In genomic region chr2:165811536-165811935, GRCm38 (mm10) we compare ENCODE assay signal across 9 mouse cellular contexts.
DNase-seq lines count a peak whose midpoint lies in the region; ATAC-seq and TF ChIP-seq lines count a peak whose summit lies in the region.
"Had no signal": no experiment of that assay in that cellular context is flagged by ENCODE, and none has a peak within 500 bp of the region (broad histone marks: within the 10 kb centered on the region; RNA-seq: fewer than 3 reads in every experiment).

No protein-coding gene starts in this region.

- peak; percentile 78 for DNase-seq in hindbrain, postnatal 0 days (ENCODE audit: low spot score)
- no peak for DNase-seq in hindbrain, embryonic 14.5 days (ENCODE audit: low spot score)
- DNase-seq in CD8-positive naive resting alpha-beta T cell, adult 2 months (ENCODE audit: low read depth in 2 of 2, low spot score in 2 of 2): peak; percentile 28 to 53
- no peak for DNase-seq in Patski (ENCODE audit: low read depth, low spot score)
- DNase-seq in forelimb bud, embryonic 11.5 days (ENCODE audit: low read depth, low spot score): peak; percentile 35
- peak; percentile 58 to 69 for DNase-seq in layer of hippocampus, postnatal 10 days (ENCODE audit: low spot score in 2 of 2)
- peak; percentile 66 for DNase-seq in right cerebral cortex, postnatal 14 days
- no peak for DNase-seq in Muller cell, postnatal 12 days (ENCODE audit: inconsistent ontology term)

- TF ChIP-seq CTCF in hindbrain, postnatal 0 days (IDR thresholded peaks at IDR 0.05; ENCODE audit: low read depth): peak; percentile 97
- peak; percentile 96 for TF ChIP-seq CTCF in Patski (IDR thresholded peaks at IDR 0.05)

- no peaks in the 10 kb centered on the region for H3K4me1 ChIP-seq in hindbrain, postnatal 0 days (ENCODE audit: insufficient read depth, low read length)
- H3K4me1 ChIP-seq in hindbrain, embryonic 14.5 days (replicated peaks; ENCODE audit: control insufficient read depth, insufficient read depth, low read length): no peaks in the 10 kb centered on the region; the same call in 1 of the 2 replicates
- H3K4me1 ChIP-seq: embryonic facial prominence, embryonic 13.5 days had no signal

- no peaks in the 10 kb centered on the region for H3K9me3 ChIP-seq in hindbrain, postnatal 0 days (ENCODE audit: low read length)
- H3K9me3 ChIP-seq in hindbrain, embryonic 14.5 days (ENCODE audit: control insufficient read depth, low read length): no peaks in the 10 kb centered on the region
- H3K9me3 ChIP-seq: embryonic facial prominence, embryonic 13.5 days had no signal

- WGBS in hindbrain, postnatal 0 days: 66% methylated on average over 5 of the region's 5 CpGs
- WGBS in hindbrain, embryonic 14.5 days: 69% methylated on average over 5 of the region's 5 CpGs

- H3K4me3 ChIP-seq in hindbrain, postnatal 0 days (ENCODE audit: low read length): no peak overlapping the region
- no peak overlapping the region for H3K4me3 ChIP-seq in hindbrain, embryonic 14.5 days (replicated peaks; ENCODE audit: low read length)
- H3K4me3 ChIP-seq: embryonic facial prominence, embryonic 13.5 days had no signal

- H3K27me3 ChIP-seq in hindbrain, postnatal 0 days (ENCODE audit: insufficient read depth, low read length): no peaks in the 10 kb centered on the region
- no peaks in the 10 kb centered on the region for H3K27me3 ChIP-seq in hindbrain, embryonic 14.5 days (ENCODE audit: control insufficient read depth, insufficient read depth, low read length)
- H3K27me3 ChIP-seq in Patski: no peaks in the 10 kb centered on the region
- H3K27me3 ChIP-seq: embryonic facial prominence, embryonic 13.5 days had no signal

- POLR2A ChIA-PET in Patski (lab: Charles Lee): no interaction called here

- no peak overlapping the region for H3K9ac ChIP-seq in hindbrain, postnatal 0 days (replicated peaks; ENCODE audit: low read length)
- H3K9ac ChIP-seq in hindbrain, embryonic 14.5 days: no peak overlapping the region
- H3K9ac ChIP-seq: embryonic facial prominence, embryonic 13.5 days had no signal

- CTCF ChIA-PET in Patski (lab: Charles Lee): interaction anchor here (1.3 kb wide), 1 partner anchor 8 kb away, joined by 6 read pairs; no protein-coding TSS in a partner anchor

- no peak overlapping the region for H3K4me2 ChIP-seq in hindbrain, postnatal 0 days (ENCODE audit: low read depth, low read length)
- H3K4me2 ChIP-seq in hindbrain, embryonic 14.5 days (replicated peaks): no peak overlapping the region
- H3K4me2 ChIP-seq: embryonic facial prominence, embryonic 13.5 days had no signal

- peaks cover 62% of the 10 kb centered on the region for H3K36me3 ChIP-seq in hindbrain, postnatal 0 days (ENCODE audit: insufficient read depth, low read length)
- H3K36me3 ChIP-seq in hindbrain, embryonic 14.5 days (replicated peaks; ENCODE audit: control insufficient read depth, insufficient read depth): peaks cover 98% of the 10 kb centered on the region

- peak; percentile 50; the same call in 1 of the 2 replicates for ATAC-seq in hindbrain, postnatal 0 days
- ATAC-seq in hindbrain, embryonic 14.5 days (ENCODE audit: low FRiP score): no peak
- ATAC-seq in Patski: peak; percentile 44

- in situ Hi-C loops in Patski (cut with MboI; ENCODE audit: low pct_unique_long_range_greater_than_20kb): no loop called here

- H3K27ac ChIP-seq in hindbrain, postnatal 0 days: no peak overlapping the region
- no peak overlapping the region for H3K27ac ChIP-seq in hindbrain, embryonic 14.5 days
- H3K27ac ChIP-seq: embryonic facial prominence, embryonic 13.5 days had no signal

Comparison
In these comparisons a context has a peak if more than half of its experiments do, and no peak if none do; other contexts are left out.
1. DNase-seq: peak in hindbrain, postnatal 0 days (single experiment), CD8-positive naive resting alpha-beta T cell, adult 2 months (2 of 2), forelimb bud, embryonic 11.5 days (single experiment), layer of hippocampus, postnatal 10 days (2 of 2) and right cerebral cortex, postnatal 14 days (single experiment); none in hindbrain, embryonic 14.5 days (single experiment), Patski (single experiment) and Muller cell, postnatal 12 days (single experiment).